Mouse (Mus musculus) hindbrain, embryonic 14.5 days (tissue): Measurements from ENCODE around the gene Rgcc. TPM values are rescaled to one million over a fixed set of nuclear protein-coding genes. Genes with fewer than 3 reads are reported as not detected.

ENCODE experiments used
- ATAC-seq: fragments of 200-750 bp; cut with Nextera tagmentation; 2 replicates; pipeline ENCODE4 v1.8.0; 2017; ENCODE audit warnings: moderate number of reproducible peaks, mild to moderate bottlenecking, moderate TSS enrichment, moderate library complexity; ENCODE audit not compliant: low FRiP score
- DNase-seq: peaks from one replicate; pipeline ENCODE4 v3.0.0-alpha.2; 2015; ENCODE audit warnings: low spot score
- H3K27ac ChIP-seq: fragments of 300-500 bp; sonication (generic); 2 replicates; pipeline ENCODE4 v1.5.1; 2014; ENCODE audit warnings: mild to moderate bottlenecking, moderate library complexity
- H3K27me3 ChIP-seq: fragments of 300-500 bp; sonication (generic); 2 replicates; pipeline ENCODE4 v1.6.1; 2014; ENCODE audit warnings: mild to moderate bottlenecking, low read length, mixed read lengths; ENCODE audit not compliant: control insufficient read depth, insufficient read depth
- H3K36me3 ChIP-seq: fragments of 300-500 bp; sonication (generic); replicated peaks from 2 replicates; pipeline ENCODE4 v1.6.1; 2014; ENCODE audit not compliant: control insufficient read depth, insufficient read depth
- H3K4me1 ChIP-seq: fragments of 300-500 bp; sonication (generic); replicated peaks from 2 replicates; pipeline ENCODE4 v1.6.1; 2014; ENCODE audit warnings: antibody characterized with exemption, low read length, mixed read lengths; ENCODE audit not compliant: control insufficient read depth, insufficient read depth
- H3K4me2 ChIP-seq: fragments of 300-500 bp; sonication (generic); replicated peaks from 2 replicates; pipeline ENCODE4 v1.6.1; 2014; ENCODE audit warnings: mild to moderate bottlenecking, moderate library complexity
- H3K4me3 ChIP-seq: fragments of 300-500 bp; sonication (generic); replicated peaks from 2 replicates; pipeline ENCODE4 v1.5.1; 2014; ENCODE audit warnings: mild to moderate bottlenecking, low read length
- H3K9ac ChIP-seq: fragments of 300-500 bp; sonication (generic); 2 replicates; pipeline ENCODE4 v1.6.1; 2014
- H3K9me3 ChIP-seq: fragments of 300-500 bp; sonication (generic); 2 replicates; pipeline ENCODE4 v1.6.1; 2016; ENCODE audit warnings: low read length; ENCODE audit not compliant: control insufficient read depth
- WGBS: fragments of 180-500 bp; shearing (Covaris S2); extraction: QIAGEN DNeasy Blood & Tissue Kit; methylation state at CpG from one replicate; pipeline ENCODE4 v1.1.7; 2014; 5-methylcytosine and 5-hydroxymethylcytosine counted together
- polyA plus RNA-seq: library from polyadenylated mRNA; unstranded; fragments of >200 nt; fragmentation: Nextera tagmentation; extraction: Ambion mirVana; gene quantifications from 2 replicates; pipeline ENCODE4 v1.2.1, GENCODE M21; 2014

The Rgcc gene
- polyA plus RNA-seq, 1 experiment from 2014 or later: 40.4 TPM

DNA sequence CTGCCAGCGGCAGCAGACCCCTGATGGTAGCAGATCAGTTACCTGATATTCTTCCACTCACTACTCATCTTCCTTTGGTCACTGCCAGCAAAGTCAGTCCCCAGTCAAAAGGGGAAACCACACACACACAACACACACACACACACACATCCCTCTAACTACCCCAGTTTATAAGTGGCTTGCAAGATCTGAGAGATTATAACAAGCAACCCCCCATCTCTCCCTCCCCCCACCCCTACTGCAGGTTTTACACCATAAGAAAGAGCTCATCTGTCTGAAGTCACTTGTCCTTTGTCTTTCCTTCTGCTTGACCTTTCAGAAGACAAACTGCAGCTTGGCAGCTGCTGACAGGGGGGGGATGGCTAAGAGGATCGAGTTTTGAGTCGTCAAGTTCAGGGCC is 26.0 kb downstream of the Rgcc start:
- H3K9ac ChIP-seq: no peak overlapping the region
- no peaks in the 10 kb centered on the region for H3K9me3 ChIP-seq
- ATAC-seq: no peak
- no peaks in the 10 kb centered on the region for H3K27me3 ChIP-seq
- H3K4me3 ChIP-seq: no peak overlapping the region
- H3K36me3 ChIP-seq: no peaks in the 10 kb centered on the region
- H3K4me2 ChIP-seq: no peak overlapping the region
- DNase-seq: no peak
- no peak overlapping the region for H3K27ac ChIP-seq
- WGBS: 51% methylated on average over 3 of the region's 3 CpGs
- peaks cover 12% of the 10 kb centered on the region; the same call in 1 of the 2 replicates for H3K4me1 ChIP-seq

DNA sequence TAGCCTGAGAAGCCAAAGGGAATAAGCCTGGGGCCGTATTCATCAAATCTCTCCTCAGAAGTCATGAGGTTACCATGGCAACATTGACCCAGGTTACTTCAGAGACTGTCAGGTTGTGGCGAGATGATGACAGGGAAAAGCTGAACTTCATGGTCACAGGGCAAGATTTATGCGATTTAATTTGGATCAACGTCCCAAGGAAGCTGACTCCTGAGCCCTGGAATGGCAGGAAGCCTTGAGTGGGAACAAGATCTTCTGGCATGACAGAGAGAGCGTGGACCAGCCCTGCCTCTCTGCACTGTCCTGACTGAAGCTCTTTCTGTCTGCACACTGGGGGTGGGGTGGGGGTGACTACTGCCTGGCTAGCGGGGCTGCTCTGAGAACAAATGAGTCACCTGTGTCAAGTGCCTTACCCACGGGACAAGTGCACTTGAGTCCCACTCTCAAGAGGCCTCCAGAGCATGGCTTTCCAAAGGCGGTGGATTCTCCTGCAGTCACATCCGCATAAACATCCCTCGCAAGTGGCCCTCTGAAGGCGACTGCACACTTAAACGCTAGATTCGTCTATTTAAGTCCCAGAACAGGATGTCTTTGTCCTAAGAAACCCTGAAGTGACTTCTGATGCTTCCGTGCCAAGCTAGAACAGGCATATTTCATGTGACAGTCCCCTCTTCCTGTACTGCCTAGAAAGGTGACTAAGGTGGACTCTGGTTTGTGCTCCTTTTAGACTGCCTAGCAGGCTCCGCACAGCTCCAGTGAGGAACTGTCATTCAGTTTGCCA is 27.6 kb downstream of the Rgcc start:
- Histone ChIP-seq H3K9me3 (no peaks in the 10 kb centered on the region; the same call in 1 of the 2 replicates), H3K4me1 (peaks cover 12% of the 10 kb centered on the region; the same call in 1 of the 2 replicates), H3K9ac (no peak overlapping the region), H3K27me3 (no peaks in the 10 kb centered on the region), H3K4me2 (no peak overlapping the region), H3K27ac (peak overlapping the region; percentile 29), H3K36me3 (no peaks in the 10 kb centered on the region), H3K4me3 (no peak overlapping the region)
- ATAC-seq (peak; percentile 59; the same call in 1 of the 2 replicates), DNase-seq (peak; percentile 37)
- 58% methylated on average over 15 of the region's 15 CpGs for WGBS

DNA sequence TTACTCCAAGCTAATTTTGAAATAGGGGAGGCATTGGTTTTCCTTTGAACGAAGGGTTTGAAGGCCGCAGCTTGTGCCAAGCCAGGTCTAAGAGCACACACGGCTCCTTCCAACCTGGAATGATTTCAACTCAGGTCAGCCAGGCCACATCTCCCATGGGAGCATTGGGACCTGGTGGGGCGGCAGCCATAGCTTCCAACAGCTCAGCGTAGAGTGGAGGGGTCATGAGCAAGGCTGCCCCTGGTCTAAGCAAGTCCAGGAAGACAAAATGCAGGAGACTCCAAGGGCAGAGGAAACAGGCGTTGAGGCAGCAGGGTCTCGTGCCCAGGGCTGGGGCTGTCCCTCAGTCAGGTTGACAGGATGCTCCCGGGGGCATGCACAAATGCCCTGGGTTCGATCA is 28.5 kb downstream of the Rgcc start:
- Histone ChIP-seq H3K27me3 (no peaks in the 10 kb centered on the region), H3K27ac (peak overlapping the region; percentile 49), H3K36me3 (no peaks in the 10 kb centered on the region), H3K9me3 (no peaks in the 10 kb centered on the region; the same call in 1 of the 2 replicates), H3K9ac (no peak overlapping the region), H3K4me3 (no peak overlapping the region), H3K4me1 (peaks cover 12% of the 10 kb centered on the region; the same call in 1 of the 2 replicates), H3K4me2 (no peak overlapping the region)
- no peak for DNase-seq
- ATAC-seq: no peak
- WGBS: 84% methylated on average over 9 of the region's 9 CpGs

GRCm38 (mm10) chr14:79272188-79272694 is 29.2 kb downstream of the Rgcc start:
- WGBS: 96% methylated on average over 3 of the region's 3 CpGs
- H3K27me3 ChIP-seq: no peaks in the 10 kb centered on the region

GRCm38 (mm10) chr14:79269551-79269950 is 31.9 kb downstream of the Rgcc start:
- 88% methylated on average over 1 of the region's 1 CpGs for WGBS
- Histone ChIP-seq H3K36me3 (no peaks in the 10 kb centered on the region), H3K27me3 (no peaks in the 10 kb centered on the region), H3K4me1 (peaks cover 12% of the 10 kb centered on the region; the same call in 1 of the 2 replicates), H3K4me3 (no peak overlapping the region), H3K4me2 (no peak overlapping the region), H3K9me3 (no peaks in the 10 kb centered on the region; the same call in 1 of the 2 replicates), H3K27ac (no peak overlapping the region), H3K9ac (no peak overlapping the region)
- ATAC-seq (no peak), DNase-seq (no peak)

More at GRCm38 (mm10) chr14:79272188-79272694, 29.2 kb downstream of the Rgcc start:
- Histone ChIP-seq H3K4me2 (no peak overlapping the region), H3K4me1 (peaks cover 12% of the 10 kb centered on the region; the same call in 1 of the 2 replicates), H3K36me3 (no peaks in the 10 kb centered on the region), H3K9ac (no peak overlapping the region), H3K27ac (no peak overlapping the region), H3K9me3 (no peaks in the 10 kb centered on the region; the same call in 1 of the 2 replicates), H3K4me3 (no peak overlapping the region)
- DNase-seq: no peak
- ATAC-seq: no peak

DNA sequence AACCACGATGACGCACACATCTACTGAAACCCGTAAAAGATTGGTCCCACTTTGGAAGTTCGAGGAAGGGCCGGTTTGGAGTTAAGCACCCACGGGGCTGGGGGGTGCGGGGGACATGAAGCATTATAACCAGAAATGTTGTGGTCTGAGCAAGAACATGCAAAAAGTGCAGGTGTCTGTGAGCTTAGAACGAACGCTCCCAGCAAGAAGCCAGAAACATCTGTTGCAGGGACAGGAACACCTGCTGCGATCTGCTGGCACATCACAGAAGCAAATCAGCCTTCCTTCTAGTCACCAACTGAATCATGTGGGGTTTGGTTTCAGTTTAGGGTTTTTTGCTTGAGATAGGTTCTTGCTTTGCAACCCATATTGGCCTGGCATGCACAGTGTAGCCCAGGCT is 33.6 kb downstream of the Rgcc start:
- no peaks in the 10 kb centered on the region for H3K4me1 ChIP-seq
- no peaks in the 10 kb centered on the region for H3K36me3 ChIP-seq
- ATAC-seq (no peak), DNase-seq (no peak)
- H3K9me3 ChIP-seq: no peaks in the 10 kb centered on the region; the same call in 1 of the 2 replicates
- H3K4me3 ChIP-seq: no peak overlapping the region
- WGBS: 94% methylated on average over 10 of the region's 10 CpGs
- no peak overlapping the region for H3K4me2 ChIP-seq
- no peak overlapping the region for H3K27ac ChIP-seq
- no peaks in the 10 kb centered on the region for H3K27me3 ChIP-seq
- no peak overlapping the region for H3K9ac ChIP-seq

- no peak overlapping the region for H3K9ac ChIP-seq
- WGBS: 50% methylated on average over 1 of the region's 1 CpGs
- no peak overlapping the region for H3K4me3 ChIP-seq
- ATAC-seq: no peak
- H3K27ac ChIP-seq: no peak overlapping the region
- no peak for DNase-seq
- H3K27me3 ChIP-seq: no peaks in the 10 kb centered on the region
- H3K4me1 ChIP-seq: no peaks in the 10 kb centered on the region
- no peaks in the 10 kb centered on the region; the same call in 1 of the 2 replicates for H3K9me3 ChIP-seq
- no peak overlapping the region for H3K4me2 ChIP-seq
- H3K36me3 ChIP-seq: no peaks in the 10 kb centered on the region
These were observed 34.1 kb downstream of the Rgcc start for GRCm38 (mm10) chr14:79267382-79267781.

GRCm38 (mm10) chr14:79266408-79266807 is 35.0 kb downstream of the Rgcc start:
- Histone ChIP-seq H3K4me1 (no peaks in the 10 kb centered on the region), H3K27ac (no peak overlapping the region), H3K4me2 (no peak overlapping the region), H3K4me3 (no peak overlapping the region), H3K9me3 (no peaks in the 10 kb centered on the region; the same call in 1 of the 2 replicates), H3K9ac (no peak overlapping the region), H3K36me3 (no peaks in the 10 kb centered on the region), H3K27me3 (no peaks in the 10 kb centered on the region)
- DNase-seq (no peak), ATAC-seq (no peak)

GRCm38 (mm10) chr14:79265738-79266137 is 35.7 kb downstream of the Rgcc start:
- ATAC-seq (no peak), DNase-seq (no peak)
- 93% methylated on average over 6 of the region's 6 CpGs for WGBS
- H3K27me3 ChIP-seq: no peaks in the 10 kb centered on the region
- H3K36me3 ChIP-seq: no peaks in the 10 kb centered on the region
- no peak overlapping the region for H3K9ac ChIP-seq
- no peak overlapping the region for H3K4me2 ChIP-seq
- H3K4me1 ChIP-seq: no peaks in the 10 kb centered on the region
- no peak overlapping the region for H3K4me3 ChIP-seq
- no peaks in the 10 kb centered on the region; the same call in 1 of the 2 replicates for H3K9me3 ChIP-seq
- H3K27ac ChIP-seq: no peak overlapping the region
